Mouse (Mus musculus): ENCODE measurements at regions not wholly inside any gene's neighbourhood (a gene's known extent, or its start where the extent isn't known, plus 50 kb on each side); places are given as distances from the start of the nearest gene placed in this dataset.
A peak's percentile ranks its signal among the peaks of the same experiment; 100 is the strongest.

- DNase-seq = no peak
These were observed 213.3 kb downstream of the Gm9733 start for GRCm38 (mm10) chr3:15118634-15119356.

- DNase-seq = no peak
These were observed 205.4 kb downstream of the Gm9733 start for GRCm38 (mm10) chr3:15126736-15127135.

GRCm38 (mm10) chr3:15128370-15128769 is 203.7 kb downstream of the Gm9733 start:
- no peak for DNase-seq

DNA sequence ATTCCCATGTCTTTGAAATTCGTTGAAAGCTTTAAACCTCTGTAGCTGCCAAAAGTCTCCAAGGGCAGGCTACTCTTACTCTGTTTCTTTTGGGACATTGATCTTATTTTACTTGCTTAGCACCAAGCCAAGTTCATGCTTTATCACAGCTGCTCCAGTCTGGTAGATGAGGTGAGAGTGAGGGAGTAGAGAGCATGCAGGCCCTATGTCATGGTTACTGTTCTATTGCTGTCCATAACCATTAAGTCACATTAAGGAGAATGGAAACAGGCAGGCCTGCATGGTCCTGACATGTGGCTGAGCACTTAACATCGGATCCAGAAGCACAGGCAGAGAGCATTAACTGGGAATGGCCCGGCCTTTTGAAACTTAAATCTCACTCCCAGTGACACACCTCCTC is 203.1 kb downstream of the Gm9733 start:
- no peak for DNase-seq

DNA sequence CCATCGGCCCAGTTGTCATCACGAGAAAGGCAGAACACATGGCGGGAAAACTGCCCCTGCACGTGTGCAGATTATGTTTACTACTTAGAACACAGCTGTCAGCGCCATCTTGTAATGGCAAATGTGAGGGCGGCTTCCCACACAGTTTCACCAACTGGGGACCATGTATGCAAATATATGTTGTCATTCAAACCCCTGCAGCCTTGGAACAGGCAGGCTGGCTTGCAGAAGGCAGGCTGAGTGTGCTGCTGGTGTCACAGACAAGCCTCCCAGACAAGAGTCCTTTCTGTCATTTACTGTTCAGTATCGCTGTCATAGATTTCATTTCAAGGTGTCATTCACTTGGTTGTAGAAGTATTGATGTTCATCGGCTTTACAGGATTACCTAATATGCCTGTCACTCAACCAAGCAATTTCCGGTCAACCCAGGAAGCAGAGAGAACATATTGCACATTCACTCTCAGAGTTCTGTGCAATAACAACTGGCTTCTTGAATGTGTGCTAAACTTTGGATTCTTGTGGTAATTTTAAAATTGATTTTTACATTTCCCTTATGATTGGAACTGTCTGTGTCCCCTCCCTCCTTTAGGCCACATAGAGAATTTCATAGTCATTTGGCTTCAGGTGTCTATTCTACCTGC is 202.3 kb downstream of the Gm9733 start:
- no peak for DNase-seq

DNA sequence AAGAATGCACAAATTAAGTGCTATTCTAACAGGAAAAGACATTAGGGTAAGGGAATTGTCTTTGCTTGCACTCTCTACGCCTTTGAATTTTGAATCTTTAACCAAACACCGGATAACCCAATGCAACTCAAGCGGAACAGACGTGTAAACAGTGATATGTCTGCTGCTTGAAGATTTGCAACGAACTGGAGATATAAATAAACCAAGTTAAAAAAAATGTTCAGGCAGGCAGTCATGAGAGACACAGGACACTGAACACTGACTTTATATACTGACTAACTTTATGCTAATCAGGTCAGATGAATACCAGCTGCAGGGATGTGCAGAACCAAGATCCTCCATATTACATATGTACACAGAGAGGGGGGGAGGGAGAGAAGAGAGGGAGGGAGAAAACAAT is 200.0 kb downstream of the Gm9733 start:
- DNase-seq = no peak

DNA sequence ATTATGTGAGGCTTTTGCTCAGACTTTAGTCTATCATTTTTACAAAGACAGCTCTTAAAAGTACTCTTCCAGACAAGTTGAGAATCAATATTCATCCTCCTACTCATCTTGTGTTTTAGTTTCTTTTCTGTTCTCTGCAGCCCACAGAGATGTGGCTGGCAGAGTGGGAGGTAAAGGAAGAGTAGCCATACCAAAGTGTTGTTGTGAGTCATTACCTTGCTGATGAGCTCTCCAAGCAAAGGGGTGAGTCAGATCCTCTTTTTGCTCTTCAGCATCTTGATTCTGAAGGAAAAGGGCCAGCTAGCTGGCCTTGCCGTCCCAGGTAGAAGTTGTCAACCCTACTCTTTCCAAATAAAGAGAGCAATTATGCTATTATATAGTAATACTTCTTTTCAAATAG is 192.6 kb downstream of the Gm9733 start:
- DNase-seq = no peak

DNA sequence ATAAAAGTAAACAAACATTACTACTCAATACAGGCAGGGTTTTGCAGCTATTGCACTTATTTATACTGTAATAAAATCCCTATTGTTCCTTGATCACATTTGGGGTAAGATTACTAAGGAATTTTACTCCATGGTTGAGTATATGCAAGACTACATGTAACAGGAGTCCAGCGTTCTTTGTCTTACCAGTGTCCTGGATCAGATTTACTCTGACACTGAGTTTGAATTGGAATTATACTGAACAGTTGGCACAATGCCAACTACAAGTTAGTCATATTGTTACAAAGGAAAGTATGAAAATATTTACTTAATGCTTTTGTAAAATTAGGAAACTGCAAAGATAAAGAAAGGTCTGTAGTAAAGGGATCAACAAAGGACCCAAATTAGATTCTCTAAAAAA is 178.4 kb downstream of the Gm9733 start:
- DNase-seq = no peak

GRCm38 (mm10) chr3:15154153-15154552 is 177.9 kb downstream of the Gm9733 start:
- peak in 1 of 2 experiments; percentile 9 for DNase-seq

GRCm38 (mm10) chr3:15156681-15157080 is 175.4 kb downstream of the Gm9733 start:
- no peak for DNase-seq

GRCm38 (mm10) chr3:15157842-15158241 is 174.3 kb downstream of the Gm9733 start:
- DNase-seq = no peak

DNA sequence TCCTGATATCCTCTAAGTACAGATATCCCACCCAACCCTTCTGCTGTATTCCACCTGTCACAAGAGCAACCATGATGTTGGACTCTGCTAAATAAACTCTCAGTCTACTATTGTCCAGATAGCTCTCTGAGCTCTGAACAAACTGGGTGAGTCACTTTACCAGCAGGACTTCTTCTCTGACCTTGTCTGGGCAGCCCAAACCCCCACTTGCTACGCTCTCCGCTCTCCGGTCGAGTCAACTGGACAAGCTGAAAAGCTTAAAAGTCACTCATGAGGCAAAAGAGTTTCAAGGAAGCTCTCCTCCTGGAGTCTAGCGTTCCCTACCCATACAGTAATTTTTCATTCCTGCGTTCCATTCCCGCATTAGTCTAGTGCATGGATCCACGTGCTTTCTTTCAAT is 173.2 kb downstream of the Gm9733 start:
- peak; percentile 10 to 18 for DNase-seq

DNA sequence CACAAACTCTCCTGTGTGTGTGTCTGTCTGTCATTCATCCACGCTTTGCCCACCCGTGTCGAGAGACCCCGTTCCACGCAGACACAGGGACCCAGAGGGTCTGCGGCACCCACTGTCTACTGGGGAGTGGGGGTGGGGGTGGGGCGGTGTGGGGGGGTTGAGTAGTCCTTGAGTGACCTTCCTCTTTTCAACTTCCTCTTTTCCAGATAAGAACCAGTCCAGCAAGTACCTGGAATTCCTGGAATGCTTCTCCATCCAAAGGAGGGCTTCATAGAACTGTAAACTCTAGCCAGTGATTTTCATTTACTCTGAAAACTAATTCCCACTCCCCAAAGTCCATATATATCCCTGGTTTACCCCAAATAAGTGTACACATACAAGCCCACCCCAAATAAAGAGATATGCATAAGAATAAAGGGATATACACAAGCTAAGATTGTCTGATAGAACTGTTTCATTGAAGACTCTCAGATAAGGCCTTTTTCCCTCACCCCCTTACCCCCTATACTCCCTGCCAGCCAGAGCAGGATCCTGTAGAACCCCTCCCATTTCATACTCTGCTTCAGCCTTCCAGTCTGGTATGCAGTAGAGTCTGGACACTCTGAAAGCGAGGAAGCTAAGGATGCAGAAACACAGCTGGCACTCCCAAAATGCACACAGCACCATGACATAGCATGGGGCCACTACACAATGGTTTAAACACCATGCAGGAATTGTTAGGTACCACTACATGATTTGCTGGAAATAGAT is 172.0 kb downstream of the Gm9733 start:
- DNase-seq = peak in 1 of 2 experiments; percentile 33

DNA sequence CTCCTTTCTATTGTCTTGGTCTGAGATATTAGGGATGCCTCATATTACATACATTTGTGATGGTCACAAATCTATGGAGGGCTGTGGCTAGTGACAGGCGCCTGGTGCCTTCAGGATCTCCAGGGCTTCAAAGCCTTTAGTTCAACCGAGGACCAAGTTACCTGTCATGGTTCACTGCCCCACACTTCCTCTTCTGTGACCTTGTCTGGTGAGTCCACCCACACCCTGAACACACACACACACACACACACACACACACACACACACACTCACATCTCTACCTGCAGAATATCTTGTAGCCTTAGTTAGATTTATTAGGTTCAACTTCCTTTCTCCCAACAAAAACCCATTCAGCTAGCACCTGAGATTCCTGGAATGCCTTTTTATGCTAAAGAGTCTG is 156.3 kb downstream of the Gm9733 start:
- DNase-seq = no peak

DNA sequence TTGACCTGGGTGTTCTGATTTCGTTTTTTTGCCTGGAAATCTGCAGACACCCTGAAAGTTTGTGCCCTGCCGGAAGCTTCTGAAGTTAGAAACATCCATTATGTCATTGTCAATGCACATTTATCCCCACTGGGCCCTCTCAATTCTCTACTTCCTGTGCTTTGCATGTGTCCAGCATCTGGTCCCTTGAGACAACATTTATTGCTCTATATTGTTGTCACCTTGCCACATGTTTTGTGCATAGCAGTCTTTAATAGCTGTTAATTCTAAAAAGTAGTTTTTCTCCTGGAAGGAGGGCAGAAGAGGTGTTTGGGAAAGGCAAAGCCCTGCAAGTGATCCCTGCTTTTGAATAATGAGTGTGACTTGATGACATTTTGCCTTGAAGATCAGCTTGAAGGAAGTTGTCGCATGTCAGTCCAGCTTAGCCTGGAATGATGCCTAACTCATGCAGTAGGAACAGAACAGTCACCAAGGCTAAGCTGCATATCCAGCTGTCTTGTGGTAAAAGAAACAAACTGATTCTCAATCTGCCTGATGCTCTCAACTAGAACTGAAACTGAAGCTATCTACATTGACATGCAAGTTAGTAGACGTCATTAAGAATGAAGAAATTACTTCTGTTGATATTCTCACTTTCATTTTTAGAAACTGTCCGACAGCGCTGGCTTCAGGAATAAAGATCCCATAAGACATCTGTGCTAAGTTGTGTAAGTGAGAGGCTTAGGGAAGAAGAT is 152.9 kb downstream of the Gm9733 start:
- DNase-seq = no peak

DNA sequence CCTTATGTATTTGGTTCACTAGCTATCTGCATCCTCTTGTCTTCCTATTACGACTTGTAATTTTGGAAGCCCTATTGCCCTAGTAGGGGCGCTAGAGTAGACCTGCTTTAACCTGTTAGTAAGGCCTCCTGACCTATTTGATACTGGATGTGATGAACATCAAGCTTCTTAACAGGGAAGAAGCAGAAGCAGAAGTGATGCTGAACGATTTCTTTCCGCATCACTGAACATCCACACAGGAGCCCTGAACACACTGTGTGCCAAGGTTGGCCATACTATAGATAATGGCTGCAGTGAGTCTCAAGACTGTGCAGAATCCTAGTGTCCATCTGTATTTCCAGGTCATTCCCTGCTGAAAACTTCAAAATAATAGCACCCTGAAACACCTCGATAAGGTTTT is 151.0 kb downstream of the Gm9733 start:
- no peak for DNase-seq

DNA sequence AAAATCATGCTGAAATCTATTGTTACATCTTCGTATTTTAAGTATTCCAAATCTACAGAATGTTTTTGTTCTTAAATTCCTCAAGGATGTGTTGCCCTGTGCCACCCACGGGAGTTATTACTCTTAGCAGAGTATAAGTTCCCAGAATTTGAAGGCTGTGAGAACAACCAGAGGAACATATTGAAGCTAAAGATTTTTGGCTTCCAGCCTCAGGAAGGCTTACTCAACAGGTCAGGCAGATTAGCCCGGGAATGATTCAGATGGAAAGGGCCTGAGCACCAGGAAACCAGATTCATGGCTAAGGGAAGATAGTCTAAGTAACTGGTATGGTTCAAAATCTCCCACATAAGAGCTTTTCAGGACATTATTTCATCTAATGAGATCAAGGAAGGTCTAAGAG is 145.4 kb downstream of the Gm9733 start:
- no peak for DNase-seq

GRCm38 (mm10) chr3:15194362-15194761 is 137.7 kb downstream of the Gm9733 start:
- peak; percentile 52 to 78 for DNase-seq

GRCm38 (mm10) chr3:15196101-15196500 is 136.0 kb downstream of the Gm9733 start:
- no peak for DNase-seq

DNA sequence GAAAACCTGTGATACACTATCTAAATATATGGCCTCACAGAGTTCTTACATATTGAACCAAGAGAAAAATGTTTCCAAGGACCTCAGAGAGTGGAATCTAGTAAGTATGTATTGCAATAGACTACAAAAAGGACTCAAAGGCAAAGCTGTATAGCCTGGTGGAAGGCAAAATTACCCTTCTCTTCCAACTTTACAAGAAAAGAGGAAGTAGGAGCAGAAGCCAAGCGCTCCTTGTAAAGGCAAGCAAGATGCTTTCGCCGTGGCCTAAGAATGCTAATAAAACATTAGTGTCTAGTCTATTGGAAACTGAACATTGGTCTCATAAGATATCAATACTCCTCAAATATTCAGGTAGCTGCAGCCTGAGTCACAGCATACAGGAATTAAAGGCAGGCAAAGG is 134.0 kb downstream of the Gm9733 start:
- DNase-seq = no peak

DNA sequence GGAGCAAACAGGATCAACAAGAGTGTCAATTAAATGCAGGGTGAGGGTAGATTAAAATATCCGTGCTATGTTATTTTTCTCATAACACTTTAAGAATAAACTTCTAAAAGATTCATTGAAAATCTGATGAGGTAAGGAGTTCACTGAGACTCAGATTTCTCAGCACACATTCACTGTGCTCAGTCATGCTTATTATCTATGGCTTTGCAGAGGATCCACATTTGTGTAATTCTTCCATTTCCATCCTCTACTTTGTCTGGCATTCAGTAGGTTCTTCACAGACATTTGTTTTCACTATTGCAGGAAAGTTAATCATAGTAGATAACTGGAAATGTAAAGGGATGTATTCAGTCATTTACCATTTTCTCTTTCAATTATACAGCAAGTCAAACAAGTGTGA is 131.8 kb downstream of the Gm9733 start:
- no peak for DNase-seq

DNA sequence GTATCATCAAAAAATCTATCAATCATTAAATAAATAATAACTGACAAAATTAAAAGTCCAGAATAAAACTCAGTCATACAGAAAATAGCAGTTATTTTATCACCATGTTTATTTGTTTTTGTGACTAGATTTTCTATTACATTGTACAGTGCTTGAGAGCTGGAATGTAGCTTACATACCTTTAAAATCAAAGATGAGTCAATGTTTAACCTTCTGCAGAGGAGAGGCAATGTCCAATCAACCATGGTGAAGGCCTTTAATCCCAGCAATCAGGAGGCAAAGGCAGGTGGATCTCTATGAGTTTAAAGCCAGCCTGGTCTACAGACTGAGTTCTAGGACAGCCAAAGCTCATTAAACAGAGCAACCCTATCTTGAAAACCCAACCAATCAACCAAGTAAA is 131.1 kb downstream of the Gm9733 start:
- peak in 1 of 2 experiments; percentile 6 for DNase-seq

DNA sequence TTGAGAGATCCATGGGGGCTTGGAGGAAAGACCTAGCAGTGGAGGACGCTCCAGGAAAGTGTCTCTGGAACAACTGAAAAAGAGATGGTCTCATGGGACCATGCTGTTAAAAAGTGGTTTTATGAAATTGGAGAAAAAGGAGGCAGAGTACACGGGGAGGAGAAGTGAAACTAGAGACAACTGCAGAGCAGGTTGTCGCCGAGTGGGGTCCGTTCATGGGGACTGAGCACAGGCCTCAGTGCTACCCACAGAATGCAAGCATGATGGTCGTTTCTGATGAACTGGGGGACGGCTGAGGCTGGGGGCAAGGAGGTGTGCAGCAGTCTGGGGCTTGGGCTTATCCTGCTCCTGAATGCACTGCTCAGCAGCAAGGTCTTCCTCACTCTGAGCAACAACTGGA is 129.3 kb downstream of the Gm9733 start:
- no peak for DNase-seq
